Mouse (Mus musculus) brain, adult 2 months (tissue): ENCODE data around the gene Zmpste24.
"Not testable (repeated sequence)": the region's sequence is repeated elsewhere in the genome, so short reads cannot be mapped to it uniquely, and the experiment has no call there.

Experiments
- DNase-seq: peaks from one replicate; pipeline ENCODE4 v3.0.0; 2011; ENCODE audit warnings: low read depth, low spot score

The Zmpste24 gene

DNA sequence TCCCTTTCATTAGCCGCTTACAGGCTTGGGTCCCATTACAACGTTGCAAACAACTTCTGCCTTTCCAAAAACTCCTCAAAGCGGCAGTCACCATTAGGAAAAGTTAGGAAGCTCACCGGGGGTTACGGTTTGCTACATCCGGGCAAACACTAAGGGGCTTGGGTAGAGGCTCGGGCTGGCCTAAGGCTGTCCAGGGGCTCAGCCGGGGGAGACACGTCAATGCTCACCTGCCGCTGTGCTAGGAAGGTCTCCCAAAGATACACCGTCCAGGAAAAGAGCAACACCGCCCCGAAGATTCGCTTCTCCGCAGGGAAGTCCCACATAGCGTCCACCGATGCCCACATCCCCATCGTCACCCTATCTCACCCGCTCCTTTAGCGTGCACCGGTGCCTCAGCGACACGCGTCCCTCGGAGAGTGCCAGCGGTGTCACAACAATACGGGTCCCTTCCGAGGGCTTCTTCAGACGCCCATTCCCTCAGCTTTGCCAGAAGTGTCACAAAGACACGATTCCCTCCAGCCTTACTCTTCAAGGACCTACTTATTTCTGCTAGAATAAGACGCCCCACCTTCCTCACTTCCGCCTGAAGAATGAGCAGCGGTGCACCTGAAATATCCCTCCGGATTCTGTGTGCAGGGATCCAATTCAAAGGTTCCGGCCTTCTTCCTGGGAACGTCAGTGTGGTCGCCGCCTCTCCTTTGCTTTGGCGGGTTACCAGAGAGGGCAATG is at the start of gene Zmpste24:
Gene Zmpste24 (minus strand): TSS at position 592 of the 729 bp plus-strand sequence.
- peak; percentile 98 for DNase-seq

- DNase-seq = no peak
These were observed 11.1 kb upstream of the Zmpste24 start, which contains the start of gene Tmco2 for GRCm38 (mm10) chr4:121109126-121109525. TSS of gene Tmco2 (minus strand) at chr4:121109226.

DNA sequence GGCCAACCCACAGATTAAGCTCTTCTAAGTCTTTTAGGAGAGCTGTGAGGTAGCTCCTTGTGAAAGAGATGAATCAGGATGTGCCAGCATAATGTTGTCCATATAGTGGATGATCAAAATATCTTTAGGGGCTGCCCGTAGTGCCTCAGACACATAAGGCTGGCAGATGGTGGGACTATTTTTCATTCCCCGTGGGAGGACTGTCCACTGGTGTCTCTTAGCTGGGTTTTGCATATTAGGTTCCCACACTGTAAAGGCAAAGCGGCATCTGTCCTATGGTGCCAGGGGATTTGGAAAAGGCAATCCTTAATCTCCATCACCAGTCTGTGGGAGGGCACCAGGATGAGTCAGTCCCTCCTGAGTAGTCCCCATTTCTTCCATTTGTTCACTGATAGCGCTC is 5.3 kb upstream of the Zmpste24 start:
- peak; percentile 80 for DNase-seq

- no peak for DNase-seq
These were observed 7.8 kb downstream of the Zmpste24 start for GRCm38 (mm10) chr4:121090211-121090610.

GRCm38 (mm10) chr4:121088696-121089095 is 9.3 kb downstream of the Zmpste24 start:
- no peak for DNase-seq

DNA sequence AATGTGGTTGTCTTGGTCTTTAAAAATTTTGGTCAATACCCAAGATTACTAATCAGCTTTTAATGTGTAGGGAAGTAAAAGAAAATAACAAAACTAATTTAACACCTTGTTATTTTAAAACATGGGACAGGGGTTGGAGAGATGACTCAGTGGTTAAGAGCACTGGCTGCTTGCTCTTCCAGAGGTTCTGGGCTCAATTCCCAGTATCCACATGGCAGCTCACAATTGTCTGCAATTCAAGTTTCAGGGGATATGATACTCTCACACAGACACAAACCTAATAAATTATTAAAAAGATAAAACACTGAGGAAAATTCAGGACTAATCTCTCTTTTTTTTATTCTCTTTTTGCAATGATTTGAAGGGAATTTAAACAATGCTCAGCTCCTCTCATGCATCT is 13.5 kb downstream of the Zmpste24 start:
- peak; percentile 21 for DNase-seq

- DNase-seq = peak; percentile 15
These were observed 17.6 kb downstream of the Zmpste24 start for GRCm38 (mm10) chr4:121080395-121080794.

GRCm38 (mm10) chr4:121077915-121078646 is 20.0 kb downstream of the Zmpste24 start:
- no peak for DNase-seq

GRCm38 (mm10) chr4:121074250-121074649 is 23.8 kb downstream of the Zmpste24 start:
- no peak for DNase-seq

DNA sequence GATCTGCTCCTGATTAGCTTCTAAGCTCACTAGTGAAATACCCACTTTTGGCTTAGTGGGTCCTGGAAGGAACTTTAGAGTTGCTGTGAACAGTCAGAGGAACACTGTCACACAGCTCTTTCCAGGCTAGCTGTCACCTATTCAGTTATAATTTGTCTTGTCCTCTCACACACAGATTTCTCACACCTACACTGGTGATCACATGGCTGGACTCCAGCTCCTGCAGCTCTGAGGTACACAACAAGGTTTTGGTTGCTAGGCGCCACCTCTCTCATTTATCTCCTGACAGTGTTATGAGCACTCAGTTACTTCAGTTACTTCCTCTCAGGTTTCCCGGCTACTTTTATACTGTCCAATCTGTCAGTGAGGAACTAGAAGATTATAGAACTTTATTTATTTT is 32.7 kb downstream of the Zmpste24 start:
- DNase-seq = peak; percentile 27

- DNase-seq = not testable (repeated sequence)
These were observed 38.8 kb downstream of the Zmpste24 start for GRCm38 (mm10) chr4:121059218-121059617.

- DNase-seq = no peak
These were observed 41.0 kb downstream of the Zmpste24 start for GRCm38 (mm10) chr4:121057032-121057431.

GRCm38 (mm10) chr4:121056342-121056741 is 41.7 kb downstream of the Zmpste24 start:
- peak; percentile 25 for DNase-seq

DNA sequence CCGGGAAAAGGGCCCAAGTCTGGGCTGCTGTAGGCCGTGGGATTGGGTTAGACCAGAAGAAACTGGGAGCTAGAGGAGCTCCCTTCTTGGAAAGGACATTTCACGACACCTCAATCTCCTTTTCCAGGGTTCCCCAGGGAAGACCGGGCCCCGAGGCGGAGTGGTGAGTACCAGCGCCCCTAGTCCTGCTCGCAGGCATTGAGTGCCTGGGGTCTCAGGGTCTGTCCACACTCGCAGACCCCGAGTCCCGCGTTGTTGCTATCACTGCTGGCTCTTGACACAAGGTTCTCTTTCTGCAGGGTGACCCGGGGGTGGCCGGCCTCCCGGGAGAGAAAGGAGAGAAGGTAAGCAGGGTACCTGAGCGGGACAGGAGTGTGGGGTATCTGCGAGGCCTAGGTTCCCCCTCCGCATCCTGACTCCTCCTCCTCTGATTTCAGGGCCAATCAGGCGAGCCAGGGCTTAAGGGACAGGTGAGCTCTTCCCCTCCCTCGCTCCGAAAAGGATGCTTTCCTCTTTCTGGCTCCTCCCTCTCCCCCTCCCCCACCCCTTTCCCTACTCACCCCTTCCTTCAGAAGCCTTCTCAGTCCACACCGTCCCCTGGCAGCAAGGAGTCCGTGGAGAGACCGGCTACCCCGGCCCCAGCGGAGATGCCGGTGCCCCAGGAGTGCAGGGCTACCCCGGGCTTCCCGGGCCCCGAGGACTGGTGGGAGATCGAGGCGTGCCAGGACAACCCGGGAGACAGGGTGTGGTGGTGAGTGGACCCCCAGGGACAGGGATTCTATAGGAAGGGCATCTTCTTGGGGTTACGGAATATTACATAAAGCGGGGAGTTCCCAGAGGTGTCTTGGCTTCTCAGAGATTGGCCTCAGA is 45.4 kb downstream of the Zmpste24 start:
- peak; percentile 93 for DNase-seq

DNA sequence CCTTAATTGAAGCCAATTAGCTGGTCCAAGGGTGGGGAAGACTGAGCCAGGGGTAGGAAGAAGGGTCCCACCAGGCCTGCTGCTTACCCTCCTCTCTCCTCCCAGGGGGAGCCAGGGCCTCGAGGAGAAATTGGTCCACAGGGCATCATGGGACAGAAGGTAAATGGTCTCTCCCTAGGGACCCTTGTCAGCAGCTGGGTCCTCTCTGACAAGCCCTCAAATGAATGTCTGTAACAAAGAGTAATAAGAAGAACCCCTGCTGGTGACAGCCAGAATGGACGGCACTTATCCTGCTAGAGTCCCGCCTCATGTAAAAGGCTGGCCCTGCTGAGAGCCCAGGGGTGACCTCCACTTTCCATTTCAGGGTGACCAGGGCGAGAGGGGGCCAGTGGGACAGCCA is 46.2 kb downstream of the Zmpste24 start:
- DNase-seq = no peak

DNA sequence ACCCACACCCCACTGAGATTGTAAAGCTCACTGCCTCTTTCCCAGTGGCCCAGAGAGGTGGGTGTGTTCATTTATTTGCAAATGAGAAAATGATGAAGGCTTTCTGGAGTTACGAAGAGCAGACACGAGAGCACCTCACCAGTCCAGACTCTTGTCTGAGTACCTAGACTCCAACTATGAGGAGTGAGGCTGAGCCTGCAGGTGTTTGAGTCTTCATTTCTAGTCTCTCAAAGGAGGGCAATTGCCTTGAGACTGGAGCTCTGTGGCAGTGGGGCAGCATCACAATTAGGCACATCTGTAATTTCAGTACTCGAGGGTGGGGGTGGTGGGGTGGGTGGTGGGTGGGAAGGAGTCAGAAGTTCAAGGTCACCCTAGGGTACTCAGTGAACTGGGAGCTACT is 55.1 kb downstream of the Zmpste24 start:
- DNase-seq = no peak

DNA sequence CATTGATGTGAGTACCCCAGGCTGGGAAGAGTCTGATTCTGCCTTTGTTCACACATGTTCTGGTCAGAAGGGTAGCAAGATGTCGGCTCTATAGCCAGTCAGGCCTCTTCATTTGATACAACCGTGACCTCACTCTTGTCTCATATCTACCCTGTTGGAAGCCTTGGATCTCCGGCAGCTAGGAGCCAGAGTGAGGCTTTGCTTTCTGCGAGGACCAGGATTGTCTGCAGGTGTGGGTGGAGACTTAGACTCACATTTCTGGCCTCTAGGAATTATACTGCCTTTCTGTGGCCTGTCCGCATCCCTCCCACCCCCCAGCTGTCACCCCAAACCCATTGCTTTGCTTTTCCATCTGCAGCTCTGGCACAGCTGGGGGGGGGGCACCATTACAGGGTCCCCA is 55.6 kb downstream of the Zmpste24 start:
- DNase-seq = no peak

GRCm38 (mm10) chr4:121040897-121041671 is 57.0 kb downstream of the Zmpste24 start:
- peak; percentile 87 for DNase-seq

DNA sequence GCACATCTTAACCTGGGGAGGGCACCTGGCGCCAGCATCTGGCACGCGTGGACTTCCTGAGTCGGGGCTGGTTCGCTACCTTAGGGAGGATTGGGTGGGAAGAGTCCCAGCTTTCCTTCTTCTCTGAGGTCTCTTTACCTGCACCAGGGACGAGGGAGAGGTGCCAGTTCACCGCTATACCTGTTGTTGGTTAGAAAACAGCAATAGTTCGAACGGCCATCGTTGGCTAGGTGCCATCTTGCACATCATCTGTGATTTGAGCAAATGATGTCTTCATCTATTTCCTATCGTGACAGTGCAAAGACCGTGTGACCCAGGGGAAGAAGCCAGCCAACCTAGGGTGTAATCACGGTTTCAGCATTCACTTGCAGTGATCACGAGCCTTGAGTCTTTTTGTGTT is 57.7 kb downstream of the Zmpste24 start:
- DNase-seq = no peak

GRCm38 (mm10) chr4:121039331-121040115 is 58.5 kb downstream of the Zmpste24 start, which contains the start of gene Col9a2:
TSS of gene Col9a2 (plus strand) at chr4:121039385.
- DNase-seq = peak; percentile 64
